Mouse (Mus musculus): ENCODE results near the gene C130026I21Rik. TPM values are rescaled to one million over a fixed set of nuclear protein-coding genes. Genes with fewer than 3 reads are reported as not detected.
"Not testable (repeated sequence)": the region's sequence is repeated elsewhere in the genome, so short reads cannot be mapped to it uniquely, and the experiment has no call there.

Gene C130026I21Rik
- total RNA-seq, 4 experiments from 2014 or later, result 0.91 to 2.0 (median 1.5) TPM; not detected in 1

DNA sequence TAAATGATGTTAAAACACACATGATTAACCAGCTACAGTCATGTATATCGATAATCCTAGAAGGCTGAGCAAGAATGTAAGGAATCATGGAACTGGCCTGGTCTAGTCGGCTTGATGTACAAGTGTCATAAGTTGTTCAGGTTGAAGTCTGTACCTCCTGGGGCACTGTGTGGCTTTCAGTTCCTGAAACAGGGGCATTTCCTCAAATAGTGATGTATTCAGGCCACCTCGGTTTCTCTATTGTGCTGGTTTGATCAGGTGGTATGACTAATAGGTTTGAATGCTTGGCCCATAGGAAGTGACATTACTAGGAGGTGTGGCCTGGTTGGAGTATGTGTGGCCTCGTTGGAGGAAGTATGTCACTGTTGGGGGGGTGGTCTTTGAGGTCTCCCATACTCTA lies 236.0 kb downstream of the C130026I21Rik start:
- not testable (repeated sequence) for DNase-seq (ENCODE audit: low spot score in 2 of 2)

DNA sequence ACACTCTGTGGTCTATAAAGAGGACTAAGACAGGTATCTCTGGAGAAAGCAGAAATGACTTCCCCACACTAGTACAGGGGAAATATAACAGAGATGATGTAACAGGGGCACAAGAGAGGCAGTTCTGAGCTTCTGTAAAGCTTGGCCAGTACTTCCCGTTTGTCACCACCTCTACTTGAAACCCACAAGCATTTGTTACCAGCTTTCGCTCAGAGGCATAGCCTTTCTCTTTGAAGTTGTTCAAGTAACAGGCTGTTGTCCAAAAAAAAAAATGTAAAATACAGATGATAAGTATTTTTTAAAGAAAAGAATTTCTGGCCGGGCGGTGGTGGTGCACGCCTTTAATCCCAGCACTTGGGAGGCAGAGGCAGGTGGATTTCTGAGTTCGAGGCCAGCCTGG lies 236.8 kb downstream of the C130026I21Rik start:
- DNase-seq (ENCODE audit: low spot score in 2 of 2), result not testable (repeated sequence)

DNA sequence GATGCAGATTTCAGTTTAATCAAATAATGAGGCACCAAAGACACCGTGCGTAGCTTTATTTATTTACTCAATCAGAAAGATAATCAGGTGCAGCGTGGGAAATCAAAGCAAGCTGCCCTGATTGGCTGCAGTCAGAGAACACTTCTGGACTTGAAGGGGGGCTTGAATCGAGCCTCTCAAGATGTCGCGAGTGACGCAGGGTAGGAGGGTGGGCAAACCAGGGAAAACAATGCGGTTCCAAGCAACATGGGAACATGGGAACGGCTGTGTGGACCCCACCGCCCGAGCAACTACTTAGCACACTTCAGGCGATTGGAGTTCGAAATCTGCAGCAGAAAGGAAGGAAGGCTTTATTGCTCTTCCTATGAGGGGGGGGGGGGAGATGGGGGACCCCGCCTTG lies 240.2 kb downstream of the C130026I21Rik start:
- not testable (repeated sequence) for DNase-seq (ENCODE audit: low spot score in 2 of 2)

DNA sequence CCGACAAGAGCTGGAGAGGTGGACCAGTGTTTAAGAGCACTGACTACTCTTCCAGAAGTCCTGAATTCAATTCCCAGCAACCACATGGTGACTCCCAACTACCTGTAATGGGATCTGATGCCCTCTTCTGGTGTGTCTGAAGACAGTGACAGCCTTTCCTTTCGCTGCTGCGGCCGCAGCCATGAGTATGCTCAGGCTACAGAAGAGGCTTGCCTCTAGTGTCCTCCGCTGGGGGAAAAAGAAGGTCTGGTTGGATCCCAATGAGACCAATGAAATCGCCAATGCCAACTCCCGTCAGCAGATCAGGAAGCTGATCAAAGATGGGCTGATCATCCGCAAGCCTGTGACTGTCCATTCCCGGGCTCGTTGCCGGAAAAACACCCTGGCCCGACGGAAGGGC lies 258.4 kb downstream of the C130026I21Rik start:
- not testable (repeated sequence) for DNase-seq (ENCODE audit: low spot score in 2 of 2)

DNA sequence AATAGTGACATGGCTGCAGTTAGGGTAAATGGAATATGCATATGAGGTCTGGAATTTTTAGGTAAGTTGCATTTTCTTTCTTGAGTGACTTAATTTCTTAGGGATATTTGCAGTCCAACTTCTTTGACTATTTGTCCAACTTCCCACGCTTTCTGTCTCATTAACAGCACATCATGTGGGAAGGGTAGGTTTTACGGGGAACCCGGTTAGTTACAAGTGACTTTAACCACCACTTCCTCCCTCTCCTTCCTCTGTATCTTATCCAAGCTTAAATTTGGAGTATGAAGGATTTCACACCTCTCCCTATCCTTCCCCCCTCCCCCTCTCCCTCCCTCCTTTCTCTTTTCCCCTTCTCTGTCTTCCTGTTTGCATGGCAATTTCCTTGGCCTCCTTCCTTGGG lies 259.4 kb downstream of the C130026I21Rik start:
- DNase-seq (ENCODE audit: low spot score in 2 of 2), result not testable (repeated sequence)

DNA sequence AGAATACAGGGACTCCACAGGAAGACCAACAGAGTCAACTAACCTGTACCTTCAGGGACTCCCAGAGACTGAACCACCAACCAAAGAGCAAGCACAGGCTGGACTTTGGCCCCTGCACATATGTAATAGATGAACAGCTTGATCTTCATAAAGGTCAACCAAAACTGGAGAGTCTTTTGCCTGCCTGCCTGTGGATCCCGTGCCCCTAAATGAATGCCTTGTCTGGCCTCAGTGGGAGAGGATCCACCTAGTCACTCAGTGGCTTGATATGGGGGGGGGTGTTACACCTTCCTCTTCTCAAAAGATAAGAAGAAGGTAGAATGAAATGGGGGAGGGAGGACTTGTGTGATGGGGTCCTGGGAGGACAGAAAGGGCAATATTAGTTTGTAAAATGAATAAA lies 262.6 kb downstream of the C130026I21Rik start:
- not testable (repeated sequence) for DNase-seq (ENCODE audit: low spot score in 2 of 2)

DNA sequence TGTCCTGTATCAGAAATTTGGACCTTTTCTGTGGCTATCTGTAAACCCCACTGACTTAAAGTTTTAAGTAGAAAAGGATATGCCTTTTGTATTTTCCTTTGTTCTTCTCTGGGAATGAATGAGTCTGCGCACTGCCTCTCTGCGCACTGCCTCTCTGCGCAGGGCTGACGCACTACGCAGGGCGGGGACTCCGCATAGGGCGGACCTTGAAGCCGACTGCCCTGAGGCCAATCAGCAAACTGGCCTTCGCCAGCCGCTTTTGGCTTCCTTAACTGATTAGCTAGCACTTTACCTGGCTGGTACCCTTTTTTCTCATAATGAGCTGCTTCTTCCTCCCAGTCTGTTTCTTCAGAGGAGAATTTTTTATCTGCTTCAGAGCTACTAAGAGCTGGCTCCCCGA lies 271.1 kb downstream of the C130026I21Rik start:
- DNase-seq (ENCODE audit: low spot score in 2 of 2), result not testable (repeated sequence)

DNA sequence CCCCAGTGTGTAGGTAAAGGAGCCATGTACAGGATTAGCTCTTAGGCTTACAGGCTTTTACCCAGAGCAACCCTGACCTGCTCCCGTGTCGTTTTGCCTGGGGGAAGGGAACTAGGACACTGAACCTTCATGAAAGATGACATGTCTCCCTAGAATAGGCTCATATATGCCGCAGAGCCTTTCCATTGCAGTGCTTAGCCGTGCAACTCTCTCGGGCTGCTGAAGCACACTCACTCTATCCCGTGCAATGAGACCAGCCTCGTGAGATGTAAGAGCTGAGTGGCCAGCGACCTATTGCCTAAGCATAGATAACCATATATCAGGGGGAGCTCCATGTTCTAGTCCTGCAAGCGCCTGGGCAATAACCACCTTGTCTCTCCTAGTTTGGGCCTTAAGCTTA lies 274.1 kb downstream of the C130026I21Rik start:
- DNase-seq (ENCODE audit: low spot score in 2 of 2), result not testable (repeated sequence)

DNA sequence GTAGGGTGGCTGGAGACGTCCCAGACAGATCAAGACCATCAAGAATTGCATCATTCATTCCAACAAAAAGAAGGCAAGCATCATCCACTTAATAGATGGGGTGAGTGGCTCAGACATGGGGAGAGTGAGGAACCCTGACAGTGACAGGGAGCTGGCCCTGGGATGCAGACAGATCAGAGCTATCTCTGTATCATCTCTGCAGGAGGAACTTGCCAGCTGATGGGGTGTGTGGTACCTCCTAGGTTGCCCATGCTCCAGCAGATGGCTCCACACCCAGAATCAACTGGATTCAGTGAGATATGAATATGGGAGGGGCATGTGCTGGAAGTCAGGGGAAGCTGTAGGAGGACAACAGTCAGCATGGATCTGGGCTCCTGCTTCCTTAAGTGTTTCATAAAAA lies 275.9 kb downstream of the C130026I21Rik start:
- DNase-seq (ENCODE audit: low spot score in 2 of 2), result peak; percentile 22 to 32

DNA sequence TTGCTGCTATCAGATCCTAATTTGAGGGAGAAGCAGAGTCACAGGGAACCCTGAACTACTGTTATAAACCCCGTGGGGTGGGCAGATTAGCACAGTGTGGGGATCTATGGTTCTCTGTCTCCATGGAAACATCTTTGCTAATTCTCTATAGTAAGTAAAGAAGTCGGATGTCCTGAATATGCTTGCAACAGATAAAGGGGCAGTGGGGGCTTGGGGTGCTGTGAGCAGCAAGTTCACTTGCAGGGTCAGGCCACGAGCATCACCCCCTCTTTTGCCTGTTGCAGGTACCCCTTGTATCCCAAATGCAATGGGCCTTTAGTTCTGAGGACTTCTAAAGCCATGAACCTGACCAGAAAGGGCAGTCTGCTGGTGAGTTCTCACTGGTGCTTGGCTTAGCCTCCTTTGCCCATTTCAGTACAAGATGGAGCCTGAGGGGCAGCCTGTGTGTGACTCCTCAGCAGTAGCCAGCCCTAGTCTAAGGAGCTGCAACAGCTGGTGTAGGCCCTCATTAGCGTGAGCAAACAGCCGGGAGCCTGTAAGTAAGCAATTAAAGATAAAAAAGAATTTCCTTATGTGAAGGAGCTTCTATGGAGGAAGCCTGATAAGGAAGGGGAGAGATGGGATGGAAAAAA lies 276.6 kb downstream of the C130026I21Rik start:
- not testable (repeated sequence) for DNase-seq (ENCODE audit: low spot score in 2 of 2)

DNA sequence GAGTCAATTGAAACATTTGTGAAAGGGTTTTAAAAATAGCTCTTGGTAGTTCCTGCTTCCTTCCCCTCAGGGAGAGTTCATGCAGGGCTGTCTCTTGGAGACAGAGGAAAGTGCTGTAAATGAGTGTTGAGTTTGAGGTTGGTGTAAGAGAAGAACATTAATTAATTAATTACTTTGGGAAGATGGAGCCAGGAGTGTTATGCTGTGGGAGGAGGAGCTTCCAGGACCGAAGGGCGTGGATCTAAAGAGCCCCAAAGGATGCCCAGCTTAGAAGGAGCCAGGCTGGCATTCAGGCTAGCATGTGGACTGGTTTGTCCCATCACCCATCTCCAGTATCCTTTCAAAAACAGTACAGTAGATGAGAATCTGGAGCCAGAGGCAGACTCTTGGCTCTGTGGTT lies 277.1 kb downstream of the C130026I21Rik start:
- DNase-seq (ENCODE audit: low spot score in 2 of 2), result not testable (repeated sequence)

DNA sequence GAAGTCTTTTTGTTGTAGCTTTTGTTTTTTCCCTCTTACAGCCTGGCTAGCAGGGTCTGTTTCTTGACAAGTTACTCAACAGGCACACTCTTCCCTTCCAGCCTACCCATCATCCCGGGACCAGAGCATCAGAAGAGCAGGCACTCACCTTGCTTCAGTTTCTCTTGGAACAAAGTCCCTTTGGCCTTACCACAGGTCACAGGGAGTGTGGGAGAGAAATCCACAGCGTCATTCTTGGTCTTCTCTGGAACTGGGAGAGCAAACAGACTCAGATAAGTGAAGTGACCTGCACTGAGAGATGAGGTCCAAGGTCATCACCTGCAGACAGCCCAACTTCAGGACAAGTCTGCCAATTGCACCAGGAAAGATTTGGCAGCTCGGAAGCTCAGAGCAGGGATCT lies 277.5 kb downstream of the C130026I21Rik start:
- not testable (repeated sequence) for DNase-seq (ENCODE audit: low spot score in 2 of 2)

DNA sequence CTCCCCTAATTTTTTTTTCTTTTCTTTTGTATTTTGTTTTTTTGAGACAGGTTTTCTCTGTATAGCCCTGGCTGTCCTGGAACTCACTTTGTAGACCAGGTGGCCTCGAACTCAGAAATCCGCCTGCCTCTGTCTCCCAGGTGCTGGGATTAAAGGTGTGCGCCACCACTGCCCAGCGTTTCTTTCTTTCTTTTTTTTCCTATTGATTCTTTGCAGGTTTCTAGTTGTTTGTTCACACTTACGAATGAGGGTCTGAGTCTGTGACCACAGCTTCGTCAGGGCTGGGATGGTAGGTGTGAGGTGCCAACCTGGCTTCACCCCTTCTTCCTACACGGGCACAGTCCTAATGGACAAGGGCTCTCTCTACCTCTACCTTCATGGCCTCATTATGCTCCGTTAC lies 281.3 kb downstream of the C130026I21Rik start:
- not testable (repeated sequence) for DNase-seq (ENCODE audit: low spot score in 2 of 2)

DNA sequence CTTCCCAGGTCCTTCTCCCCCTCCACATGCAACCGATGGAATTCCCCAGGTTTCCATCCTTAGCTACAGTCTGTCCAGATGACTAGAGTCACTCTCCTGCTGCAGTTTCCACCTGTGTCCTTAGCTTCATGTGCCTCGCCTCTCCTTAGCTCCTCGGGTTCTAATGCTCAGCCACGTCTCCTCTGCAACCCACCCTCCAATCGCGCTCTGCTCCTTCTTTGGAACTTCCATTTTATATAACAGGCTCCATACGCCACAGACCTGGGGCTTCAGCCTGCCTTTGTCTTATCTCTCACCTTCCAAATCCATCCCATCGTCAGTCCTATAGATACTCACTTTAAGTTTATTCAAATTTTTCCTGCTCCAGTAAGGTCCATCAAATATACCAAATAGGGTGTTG lies 282.6 kb downstream of the C130026I21Rik start:
- not testable (repeated sequence) for DNase-seq (ENCODE audit: low spot score in 2 of 2)

DNA sequence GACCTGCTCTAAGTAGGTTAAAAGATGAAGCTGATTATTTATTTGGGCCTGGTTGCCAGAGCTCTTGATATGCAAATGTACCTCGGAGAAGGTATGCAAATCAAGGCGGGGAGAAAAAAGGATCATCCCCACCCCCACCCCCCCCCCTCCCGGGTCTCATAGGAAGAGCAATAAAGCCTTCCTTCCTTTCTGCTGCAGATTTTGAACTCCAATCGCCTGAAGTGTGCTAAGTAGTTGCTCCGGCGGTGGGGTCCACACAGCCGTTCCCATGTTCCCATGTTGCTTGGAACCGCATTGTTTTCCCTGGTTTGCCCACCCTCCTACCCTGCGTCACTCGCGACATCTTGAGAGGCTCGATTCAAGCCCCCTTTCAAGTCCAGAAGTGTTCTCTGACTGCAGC lies 308.6 kb downstream of the C130026I21Rik start:
- not testable (repeated sequence) for DNase-seq (ENCODE audit: low spot score in 2 of 2)

DNA sequence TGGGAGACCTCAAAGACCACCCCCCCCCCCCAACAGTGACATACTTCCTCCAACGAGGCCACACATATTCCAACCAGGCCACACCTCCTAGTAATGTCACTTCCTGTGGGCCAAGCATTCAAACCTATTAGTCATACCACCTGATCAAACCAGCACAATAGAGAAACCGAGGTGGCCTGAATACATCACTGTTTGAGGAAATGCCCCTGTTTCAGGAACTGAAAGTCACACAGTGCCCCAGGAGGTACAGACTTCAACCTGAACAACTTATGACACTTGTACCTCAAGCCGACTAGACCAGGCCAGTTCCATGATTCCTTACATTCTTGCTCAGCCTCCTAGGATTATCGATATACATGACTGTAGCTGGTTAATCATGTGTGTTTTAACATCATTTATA lies 312.7 kb downstream of the C130026I21Rik start:
- not testable (repeated sequence) for DNase-seq (ENCODE audit: low spot score in 2 of 2)

DNA sequence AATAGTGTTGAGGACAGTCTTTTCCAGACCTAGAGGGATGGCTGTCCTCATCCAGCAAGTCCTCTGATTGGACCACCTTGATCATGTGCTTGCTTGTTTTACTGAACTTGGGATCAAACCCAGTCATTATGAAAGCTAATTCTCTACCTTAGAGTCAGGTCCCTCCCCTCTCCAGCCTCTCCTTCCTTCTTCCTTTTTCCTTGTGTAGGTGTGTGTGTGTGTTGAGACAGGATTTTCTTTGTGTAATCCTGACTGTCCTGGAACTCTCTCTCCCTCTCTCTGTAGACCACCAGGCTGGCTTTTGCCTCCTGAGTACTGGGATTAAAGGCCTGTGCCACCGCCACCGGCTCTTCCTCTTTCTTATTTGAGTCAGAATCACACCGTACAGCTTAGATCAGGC lies 313.6 kb downstream of the C130026I21Rik start:
- DNase-seq (ENCODE audit: low spot score in 2 of 2), result not testable (repeated sequence)

DNA sequence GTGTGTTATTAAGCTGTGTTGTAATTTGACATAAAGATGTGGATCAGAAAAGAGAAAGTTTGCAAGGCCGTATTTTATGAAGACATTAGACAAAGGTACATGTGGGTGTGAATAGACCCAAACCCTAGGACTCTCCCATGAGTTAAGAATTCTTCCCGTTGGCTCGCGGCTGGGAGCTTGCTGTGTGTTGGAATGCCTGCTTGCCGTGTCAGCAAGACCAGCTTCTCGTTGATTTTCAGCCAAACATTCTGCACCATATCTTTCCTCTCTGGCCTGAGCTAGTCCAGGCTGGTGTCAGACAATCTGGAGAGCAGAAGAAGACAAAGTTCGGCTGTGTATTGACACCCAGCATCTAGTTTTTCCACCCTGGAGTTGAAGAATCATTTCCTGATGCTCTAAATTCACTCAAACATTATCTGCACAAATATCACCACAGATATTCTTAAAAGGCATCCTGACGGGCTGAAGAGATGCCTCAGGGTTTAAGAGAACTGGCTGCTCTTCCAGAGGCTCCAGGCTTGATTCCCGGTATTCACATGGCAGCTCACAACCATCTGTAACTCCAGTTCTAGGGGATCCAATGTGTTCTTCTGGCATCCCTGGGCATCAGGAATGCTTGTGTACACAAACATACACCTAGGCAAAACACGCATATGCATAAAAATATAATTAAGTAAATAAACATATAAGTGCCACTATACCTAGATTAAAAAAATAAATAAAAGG lies 317.7 kb downstream of the C130026I21Rik start:
- DNase-seq (ENCODE audit: low spot score in 2 of 2), result no peak

DNA sequence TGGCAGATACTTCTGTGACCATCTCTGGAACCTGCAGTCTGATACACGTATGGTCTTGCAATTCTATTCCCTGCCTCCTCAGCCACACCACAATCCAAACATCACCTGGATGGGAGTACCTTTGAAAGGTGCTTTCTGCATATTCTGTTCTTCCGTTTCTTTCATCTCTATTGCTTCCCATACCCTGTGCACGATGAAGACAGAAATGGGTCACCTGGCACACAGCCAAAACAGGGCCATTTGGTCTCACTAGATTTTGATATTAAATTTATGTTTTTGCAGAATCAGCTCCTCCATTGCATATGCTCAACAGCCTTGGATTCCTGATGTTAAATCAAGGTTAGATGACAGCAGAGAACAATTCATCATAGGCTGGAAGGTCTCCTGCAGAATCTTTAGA lies 318.8 kb downstream of the C130026I21Rik start:
- no peak for DNase-seq (ENCODE audit: low spot score in 2 of 2)

DNA sequence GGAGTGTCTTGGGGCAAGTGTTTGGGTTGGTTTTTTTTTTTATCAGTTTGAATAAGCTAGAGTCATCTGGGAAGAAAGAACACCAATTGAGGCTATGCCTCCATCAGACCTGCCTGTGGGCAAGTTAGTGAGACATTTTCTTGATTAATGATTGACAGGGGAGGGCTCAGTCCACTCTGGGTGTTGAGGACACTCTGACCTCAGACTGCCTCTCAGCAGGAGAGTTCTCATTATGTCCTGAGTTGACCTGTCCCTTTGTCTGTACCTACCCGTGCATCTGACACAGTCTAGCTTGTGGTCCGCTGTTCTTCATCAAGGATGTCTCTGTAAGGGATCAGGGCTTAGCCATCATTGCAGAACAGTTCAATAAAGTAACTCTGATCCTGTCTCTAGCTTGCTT lies 323.0 kb downstream of the C130026I21Rik start:
- DNase-seq (ENCODE audit: low spot score in 2 of 2), result no peak

DNA sequence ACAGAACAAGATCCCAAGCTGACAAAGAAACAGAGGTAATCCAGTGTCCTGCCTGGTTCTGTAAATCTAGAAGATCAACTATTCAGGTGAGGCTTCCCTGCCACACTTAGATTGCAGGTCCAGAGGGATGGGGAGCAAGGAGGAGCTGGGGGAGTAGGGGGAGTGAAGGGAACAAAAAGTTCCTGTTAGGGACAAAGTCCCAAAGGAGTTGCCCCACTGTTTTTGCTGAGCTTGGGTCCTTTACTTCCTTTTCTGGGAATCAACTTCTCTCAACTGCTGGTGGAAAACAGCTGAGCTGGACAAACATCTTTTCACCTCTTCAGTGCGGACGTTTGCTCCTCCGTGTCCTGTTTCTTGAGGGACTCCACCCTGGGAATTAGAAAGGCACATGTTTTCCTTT lies 324.4 kb downstream of the C130026I21Rik start:
- DNase-seq (ENCODE audit: low spot score in 2 of 2), result no peak

DNA sequence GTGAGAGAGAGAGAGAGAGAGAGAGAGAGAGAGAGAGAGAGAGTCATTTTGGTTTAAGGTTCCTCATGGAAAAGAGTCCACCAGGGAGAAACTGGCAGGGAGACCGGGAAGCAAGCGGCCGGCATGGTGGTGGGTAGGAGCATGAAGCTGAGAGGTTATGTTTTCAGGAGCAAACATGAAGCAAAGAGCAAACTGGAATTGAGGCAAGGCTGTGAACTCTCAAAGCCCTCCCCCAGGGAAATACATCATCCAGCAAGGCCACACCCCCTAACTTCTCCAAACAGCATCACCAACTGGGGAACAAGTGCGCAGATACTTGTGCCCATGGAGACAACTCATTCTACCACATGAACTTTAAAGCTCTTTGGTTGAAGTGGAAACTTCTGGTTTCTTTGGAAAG lies 326.8 kb downstream of the C130026I21Rik start:
- DNase-seq (ENCODE audit: low spot score in 2 of 2), result no peak
